Mouse (Mus musculus): Measurements from ENCODE around the gene Hydin. TPM values are rescaled to one million over a fixed set of nuclear protein-coding genes. Genes with fewer than 3 reads are reported as not detected.
"Not testable (repeated sequence)": the region's sequence is repeated elsewhere in the genome, so short reads cannot be mapped to it uniquely, and the experiment has no call there.

Gene Hydin
- polyA plus RNA-seq, 1 experiment: 0.02 TPM

DNA sequence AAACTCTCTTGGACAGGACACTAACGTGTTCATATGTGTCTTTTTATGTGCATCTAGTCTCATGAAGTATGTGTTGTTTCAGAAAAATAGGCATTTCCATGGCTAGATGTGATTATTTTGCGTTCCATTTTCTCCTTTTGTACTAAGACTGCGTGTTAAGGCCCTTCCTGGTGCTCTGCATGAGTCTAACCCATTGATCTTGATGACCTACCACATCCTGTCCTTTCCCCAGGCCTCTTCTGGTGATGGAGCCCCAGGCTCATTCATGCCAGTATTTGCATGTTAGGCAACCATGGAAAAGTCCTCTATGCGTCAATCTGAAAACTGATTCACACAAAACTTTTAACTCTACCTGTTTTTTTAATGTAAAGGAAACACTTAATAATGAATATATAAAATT lies 96.2 kb downstream of the Hydin start:
- Histone ChIP-seq H3K27ac (ENCODE audit: insufficient read depth, low read depth, low read length) (no peak overlapping the region), H3K4me3 (ENCODE audit: insufficient read depth, low read depth, low read length) (no peak overlapping the region), H3K4me1 (ENCODE audit: control insufficient read depth, insufficient read depth, low read length) (no peaks in the 10 kb centered on the region), H3K36me3 (ENCODE audit: control insufficient read depth, insufficient read depth, low read length) (no peaks in the 10 kb centered on the region), H3K27me3 (replicated peaks; ENCODE audit: control insufficient read depth, insufficient read depth, low read length) (no peaks in the 10 kb centered on the region)
- WGBS: 87% methylated on average over 4 of the region's 4 CpGs
- no peak for TF ChIP-seq POLR2A (IDR thresholded peaks at IDR 0.05; ENCODE audit: low read depth, low read length)
- no peak for TF ChIP-seq CTCF (conservative IDR thresholded peaks at IDR 0.05; ENCODE audit: insufficient read depth, insufficient read length, low read depth, low read length)
- DNase-seq: no peak

DNA sequence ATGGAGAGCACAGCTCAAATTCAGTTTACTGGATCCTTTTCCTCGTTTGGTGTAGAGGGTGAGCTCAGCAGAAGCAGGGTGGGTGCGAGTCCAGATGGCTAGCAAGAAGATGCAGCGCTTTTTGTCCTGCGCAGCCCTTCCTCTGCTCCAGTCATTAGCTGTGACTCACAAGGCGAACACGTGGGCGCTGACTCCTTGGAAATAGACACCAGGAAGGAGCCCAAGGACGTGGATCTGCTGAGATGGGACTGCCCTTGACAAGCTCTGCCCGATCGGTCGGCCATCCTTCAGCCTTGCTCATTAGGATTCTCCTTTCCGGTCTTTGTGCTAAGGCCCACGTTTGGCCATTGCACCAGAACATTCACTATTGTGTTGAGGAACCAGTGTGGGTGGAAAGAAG lies 106.1 kb downstream of the Hydin start:
- Histone ChIP-seq H3K27ac (ENCODE audit: insufficient read depth, low read depth, low read length) (no peak overlapping the region), H3K4me3 (ENCODE audit: insufficient read depth, low read depth, low read length) (no peak overlapping the region), H3K36me3 (ENCODE audit: control insufficient read depth, insufficient read depth, low read length) (no peaks in the 10 kb centered on the region), H3K27me3 (replicated peaks; ENCODE audit: control insufficient read depth, insufficient read depth, low read length) (no peaks in the 10 kb centered on the region; the same call in 1 of the 2 replicates), H3K4me1 (ENCODE audit: control insufficient read depth, insufficient read depth, low read length) (no peaks in the 10 kb centered on the region)
- 78% methylated on average over 13 of the region's 13 CpGs for WGBS
- DNase-seq: no peak
- TF ChIP-seq POLR2A (IDR thresholded peaks at IDR 0.05; ENCODE audit: low read depth, low read length): no peak
- TF ChIP-seq CTCF (conservative IDR thresholded peaks at IDR 0.05; ENCODE audit: insufficient read depth, insufficient read length, low read depth, low read length): no peak

DNA sequence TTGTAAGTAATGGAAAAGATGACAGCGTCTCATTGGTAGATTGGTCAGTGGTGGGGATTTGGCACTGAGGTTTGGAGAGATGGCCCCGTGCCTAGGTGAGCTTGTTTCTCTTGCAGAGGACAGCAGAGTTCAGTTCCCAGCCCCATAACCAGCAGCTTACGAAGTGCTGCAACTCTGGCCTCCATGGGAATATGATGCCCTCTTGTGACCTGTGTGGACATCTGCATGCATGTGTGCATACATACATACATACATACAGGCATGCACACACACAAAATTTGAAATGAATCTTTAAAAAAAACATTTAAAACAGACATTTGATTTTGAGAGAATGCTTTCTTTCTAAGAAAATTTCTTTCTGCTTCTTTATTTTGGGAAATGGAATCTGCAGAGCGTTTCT lies 106.9 kb downstream of the Hydin start:
- Histone ChIP-seq H3K4me3 (ENCODE audit: insufficient read depth, low read depth, low read length) (no peak overlapping the region), H3K4me1 (ENCODE audit: control insufficient read depth, insufficient read depth, low read length) (no peaks in the 10 kb centered on the region), H3K36me3 (ENCODE audit: control insufficient read depth, insufficient read depth, low read length) (no peaks in the 10 kb centered on the region), H3K27ac (ENCODE audit: insufficient read depth, low read depth, low read length) (no peak overlapping the region), H3K27me3 (replicated peaks; ENCODE audit: control insufficient read depth, insufficient read depth, low read length) (no peaks in the 10 kb centered on the region; the same call in 1 of the 2 replicates)
- 75% methylated on average over 4 of the region's 4 CpGs for WGBS
- no peak for DNase-seq
- TF ChIP-seq CTCF (conservative IDR thresholded peaks at IDR 0.05; ENCODE audit: insufficient read depth, insufficient read length, low read depth, low read length): 0 out of 2 replicates have a peak, but pooled peaks have one; percentile 20
- TF ChIP-seq POLR2A (IDR thresholded peaks at IDR 0.05; ENCODE audit: low read depth, low read length): no peak

DNA sequence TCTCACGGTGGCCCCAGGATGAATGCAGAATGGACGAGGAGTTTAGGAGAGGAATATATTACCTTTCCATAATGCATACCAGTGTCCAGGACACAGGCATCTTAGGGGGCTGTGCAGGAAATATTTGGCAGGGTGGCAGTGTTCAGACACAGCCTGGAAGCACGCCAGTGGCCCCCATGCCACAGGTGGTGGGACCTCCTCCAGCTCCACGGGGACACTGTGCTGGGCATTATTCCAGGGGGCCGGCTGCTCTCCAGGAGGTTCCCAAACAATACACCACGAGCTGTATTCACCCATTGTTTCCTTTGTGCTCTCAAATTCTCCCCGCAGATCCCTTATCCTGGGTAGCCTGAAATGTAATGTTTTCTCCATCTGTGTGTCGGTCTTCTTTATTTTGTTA lies 116.0 kb downstream of the Hydin start:
- H3K27ac ChIP-seq (ENCODE audit: insufficient read depth, low read depth, low read length): no peak overlapping the region
- TF ChIP-seq POLR2A (IDR thresholded peaks at IDR 0.05; ENCODE audit: low read depth, low read length): no peak
- no peak for TF ChIP-seq CTCF (conservative IDR thresholded peaks at IDR 0.05; ENCODE audit: insufficient read depth, insufficient read length, low read depth, low read length)
- no peak overlapping the region for H3K4me3 ChIP-seq (ENCODE audit: insufficient read depth, low read depth, low read length)
- H3K36me3 ChIP-seq (ENCODE audit: control insufficient read depth, insufficient read depth, low read length): no peaks in the 10 kb centered on the region
- H3K27me3 ChIP-seq (replicated peaks; ENCODE audit: control insufficient read depth, insufficient read depth, low read length): no peaks in the 10 kb centered on the region
- no peaks in the 10 kb centered on the region for H3K4me1 ChIP-seq (ENCODE audit: control insufficient read depth, insufficient read depth, low read length)
- WGBS: 50% methylated on average over 8 of the region's 8 CpGs
- no peak for DNase-seq

DNA sequence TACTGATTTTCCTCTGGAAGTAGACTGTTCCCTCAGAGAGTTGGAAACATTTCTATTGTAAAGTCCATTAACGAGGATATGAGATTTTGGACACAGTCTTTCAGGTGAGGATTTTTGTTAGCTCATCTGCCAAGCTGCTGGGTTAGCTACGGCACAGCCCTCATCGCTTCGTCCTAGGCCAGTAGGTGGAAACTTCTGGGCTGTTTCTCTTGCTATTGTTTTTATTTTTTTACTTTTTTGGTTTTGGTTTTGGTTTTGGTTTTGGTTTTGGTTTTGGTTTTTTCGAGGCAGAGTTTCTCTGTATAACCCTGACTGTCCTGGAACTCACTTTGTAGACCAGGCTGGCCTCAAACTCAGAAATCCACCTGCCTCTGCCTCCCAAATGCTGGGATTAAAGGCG lies 117.9 kb downstream of the Hydin start:
- peak; percentile 0 for DNase-seq
- WGBS: 84% methylated on average over 6 of the region's 6 CpGs

DNA sequence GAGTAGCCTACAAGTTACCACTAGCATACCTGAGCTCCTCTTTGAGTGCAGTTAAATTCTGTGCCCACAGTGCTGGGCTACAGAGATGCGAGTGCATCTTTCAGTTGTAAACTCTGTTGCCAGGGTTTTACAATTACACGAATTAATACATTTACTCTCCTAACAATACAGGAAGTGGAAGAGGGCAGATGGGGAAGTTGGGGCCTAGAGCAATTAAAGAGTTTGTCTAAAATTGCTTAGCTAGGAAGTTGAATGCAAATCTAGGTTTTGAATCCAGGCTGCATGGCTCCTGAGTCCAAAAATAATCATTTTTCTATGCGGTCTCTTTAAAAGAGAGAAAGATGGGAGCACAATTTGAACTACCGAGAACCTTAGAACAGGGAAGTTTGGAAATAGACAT lies 128.9 kb downstream of the Hydin start:
- Histone ChIP-seq H3K4me3 (ENCODE audit: insufficient read depth, low read depth, low read length) (no peak overlapping the region), H3K36me3 (ENCODE audit: control insufficient read depth, insufficient read depth, low read length) (no peaks in the 10 kb centered on the region), H3K27ac (ENCODE audit: insufficient read depth, low read depth, low read length) (no peak overlapping the region), H3K27me3 (replicated peaks; ENCODE audit: control insufficient read depth, insufficient read depth, low read length) (no peaks in the 10 kb centered on the region), H3K4me1 (ENCODE audit: control insufficient read depth, insufficient read depth, low read length) (no peaks in the 10 kb centered on the region)
- no peak for DNase-seq
- WGBS: 75% methylated on average over 4 of the region's 4 CpGs
- TF ChIP-seq POLR2A (IDR thresholded peaks at IDR 0.05; ENCODE audit: low read depth, low read length): no peak
- no peak for TF ChIP-seq CTCF (conservative IDR thresholded peaks at IDR 0.05; ENCODE audit: insufficient read depth, insufficient read length, low read depth, low read length)

More for the DNA sequence above, 117.9 kb downstream of the Hydin start:
- H3K27ac ChIP-seq (ENCODE audit: insufficient read depth, low read depth, low read length); H3K27me3 ChIP-seq (replicated peaks; ENCODE audit: control insufficient read depth, insufficient read depth, low read length); H3K4me3 ChIP-seq (ENCODE audit: insufficient read depth, low read depth, low read length); H3K36me3 ChIP-seq (ENCODE audit: control insufficient read depth, insufficient read depth, low read length); H3K4me1 ChIP-seq (ENCODE audit: control insufficient read depth, insufficient read depth, low read length): not testable (repeated sequence)

DNA sequence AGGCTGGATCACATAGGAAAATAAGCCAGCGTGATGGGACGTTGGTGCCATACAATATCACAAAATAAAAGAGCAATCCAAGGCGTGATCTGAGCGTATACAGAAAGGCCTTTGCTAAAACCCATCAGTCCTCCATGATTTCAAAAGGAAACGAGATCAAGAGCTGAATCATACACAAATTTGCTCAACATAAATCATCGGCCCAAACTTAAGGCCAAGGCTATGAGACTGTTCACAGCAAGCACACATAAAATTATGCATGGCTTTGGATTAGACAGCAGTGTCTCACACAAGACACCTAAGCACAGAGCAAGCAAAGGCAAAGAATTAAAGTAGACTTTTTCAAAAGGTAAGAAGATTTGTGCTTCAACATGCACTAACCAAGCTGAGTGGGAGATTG lies 133.8 kb downstream of the Hydin start:
- TF ChIP-seq POLR2A (IDR thresholded peaks at IDR 0.05; ENCODE audit: low read depth, low read length) (no peak), CTCF (conservative IDR thresholded peaks at IDR 0.05; ENCODE audit: insufficient read depth, insufficient read length, low read depth, low read length) (no peak)
- H3K36me3 ChIP-seq (ENCODE audit: control insufficient read depth, insufficient read depth, low read length): no peaks in the 10 kb centered on the region
- H3K4me1 ChIP-seq (ENCODE audit: control insufficient read depth, insufficient read depth, low read length): no peaks in the 10 kb centered on the region
- no peaks in the 10 kb centered on the region for H3K27me3 ChIP-seq (replicated peaks; ENCODE audit: control insufficient read depth, insufficient read depth, low read length)
- no peak overlapping the region for H3K27ac ChIP-seq (ENCODE audit: insufficient read depth, low read depth, low read length)
- WGBS: 91% methylated on average over 6 of the region's 6 CpGs
- DNase-seq: no peak
- H3K4me3 ChIP-seq (ENCODE audit: insufficient read depth, low read depth, low read length): no peak overlapping the region

DNA sequence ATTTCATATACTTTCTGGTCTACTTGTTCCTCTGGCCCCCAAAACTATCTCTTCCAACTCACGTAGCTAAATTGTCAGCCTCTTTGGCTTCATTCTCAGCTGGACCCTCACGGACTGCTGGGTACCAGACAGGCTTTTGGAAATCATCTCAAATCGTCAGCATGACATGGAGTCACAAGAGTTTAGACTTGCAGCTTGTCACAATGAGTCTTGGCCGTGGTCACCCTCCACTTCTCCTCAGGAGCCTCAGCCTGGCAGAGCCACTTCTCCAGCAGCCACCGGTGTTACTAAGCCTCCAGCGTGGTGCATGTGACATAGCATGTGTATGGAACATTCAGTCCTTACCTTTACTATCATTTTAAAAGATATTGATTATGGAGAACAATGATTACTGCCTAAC lies 135.5 kb downstream of the Hydin start:
- TF ChIP-seq POLR2A (IDR thresholded peaks at IDR 0.05; ENCODE audit: low read depth, low read length): no peak
- TF ChIP-seq CTCF (conservative IDR thresholded peaks at IDR 0.05; ENCODE audit: insufficient read depth, insufficient read length, low read depth, low read length): no peak
- DNase-seq: no peak
- 86% methylated on average over 6 of the region's 6 CpGs for WGBS
- no peak overlapping the region for H3K27ac ChIP-seq (ENCODE audit: insufficient read depth, low read depth, low read length)
- no peaks in the 10 kb centered on the region for H3K27me3 ChIP-seq (replicated peaks; ENCODE audit: control insufficient read depth, insufficient read depth, low read length)
- no peaks in the 10 kb centered on the region for H3K4me1 ChIP-seq (ENCODE audit: control insufficient read depth, insufficient read depth, low read length)
- H3K36me3 ChIP-seq (ENCODE audit: control insufficient read depth, insufficient read depth, low read length): no peaks in the 10 kb centered on the region
- H3K4me3 ChIP-seq (ENCODE audit: insufficient read depth, low read depth, low read length): no peak overlapping the region
